Mouse (Mus musculus) megakaryocyte-erythroid progenitor cell, adult 5-6 weeks (primary cell): ENCODE measurements around the gene Tcf25. TPM values are rescaled to one million over a fixed set of nuclear protein-coding genes. Genes with fewer than 3 reads are reported as not detected.

Experiments used
- ATAC-seq: replicated peaks from 2 replicates; pipeline ENCODE4 v1.8.0; 2016; ENCODE audit warnings: mild to moderate bottlenecking, inconsistent platforms; ENCODE audit not compliant: severe bottlenecking, poor library complexity, low FRiP score, low TSS enrichment
- total RNA-seq, 2 experiments: library from RNA; stranded (forward) in 1 of 2; stranded (reverse) in 1 of 2; fragments of 200-1000, 215-1000 nt in 1 of 2; fragments of >200 nt in 1 of 2; fragmentation: Nextera tagmentation in 1 of 2; gene quantifications; 2 replicates each; pipeline ENCODE4 v1.2.3; 2014 to 2017

The Tcf25 gene
- total RNA-seq, 2 experiments from 2014 or later: 104 to 140 TPM

DNA sequence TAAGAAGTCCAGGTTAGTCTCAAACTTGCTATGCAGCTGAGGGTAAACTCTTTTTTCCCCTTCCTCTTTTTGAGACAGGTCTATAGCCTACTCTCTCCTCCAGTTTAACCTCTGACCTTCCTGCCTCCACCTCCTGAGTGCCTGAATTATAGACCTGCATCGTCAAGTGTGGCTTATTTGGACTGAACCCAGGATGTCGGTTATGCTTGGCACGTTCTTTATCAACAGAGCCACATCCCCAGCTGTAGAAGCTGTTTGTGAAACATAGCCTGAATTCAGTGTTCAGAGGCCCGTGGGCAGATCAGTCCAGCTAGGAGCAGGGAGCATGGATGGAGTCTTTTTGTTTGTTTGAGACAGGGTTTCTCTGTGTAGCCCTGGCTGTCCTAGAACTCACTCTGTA lies 78.6 kb downstream of the Tcf25 start:
- ATAC-seq: peak; percentile 62

DNA sequence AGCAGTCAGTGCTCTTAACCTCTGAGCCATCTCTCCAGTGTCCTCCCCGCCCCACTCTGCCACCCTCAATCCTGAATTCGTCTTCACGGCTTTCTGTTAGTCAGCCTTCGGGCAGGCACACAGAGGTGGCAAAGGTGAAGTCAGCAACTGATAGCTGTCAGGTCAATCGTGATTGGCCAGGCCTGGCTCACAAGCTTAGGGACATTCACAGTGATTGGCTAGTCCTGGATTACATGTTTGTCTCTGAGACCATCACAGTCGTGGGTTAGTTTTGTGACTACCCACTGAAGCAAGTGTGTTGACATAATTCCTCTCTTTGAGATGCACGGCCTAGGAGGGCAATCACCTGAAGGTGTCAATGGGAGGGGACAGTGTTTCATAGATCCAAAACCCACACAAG lies 79.7 kb downstream of the Tcf25 start:
- 0 out of 2 replicates have a peak, but pooled peaks have one; percentile 22 for ATAC-seq

Other genes starting within 250 kb of the Tcf25 start
- not detected in 2 replicates for gene Sult5a1, start 215.4 kb upstream of the Tcf25 start, total RNA-seq (2014; fragmentation: Nextera tagmentation)
- not detected in 2 replicates for gene Sult5a1, start 215.4 kb upstream of the Tcf25 start, total RNA-seq (2017)
- not detected in 2 replicates for gene Dpep1, start 187.5 kb upstream of the Tcf25 start, total RNA-seq (2014; fragmentation: Nextera tagmentation)
- not detected in 2 replicates for gene Dpep1, start 187.5 kb upstream of the Tcf25 start, total RNA-seq (2017)
- gene Chmp1a, start 161.0 kb upstream of the Tcf25 start, total RNA-seq (2014; fragmentation: Nextera tagmentation): 44.4 and 57.1 TPM in 2 replicates
- 25.8 and 34.0 TPM in 2 replicates for gene Chmp1a, start 161.0 kb upstream of the Tcf25 start, total RNA-seq (2017)
- gene Spata33, start 160.9 kb upstream of the Tcf25 start, total RNA-seq (2014; fragmentation: Nextera tagmentation): 0.59 and 1.8 TPM in 2 replicates
- gene Spata33, start 160.9 kb upstream of the Tcf25 start, total RNA-seq (2017): 0.66 and 1.1 TPM in 2 replicates
- 45.0 and 57.8 TPM in 2 replicates for gene Cdk10, start 148.9 kb upstream of the Tcf25 start, total RNA-seq (2014; fragmentation: Nextera tagmentation)
- gene Cdk10, start 148.9 kb upstream of the Tcf25 start, total RNA-seq (2017): 33.7 and 35.4 TPM in 2 replicates
- gene Spata2l, start 137.5 kb upstream of the Tcf25 start, total RNA-seq (2014; fragmentation: Nextera tagmentation): 1.8 and 1.9 TPM in 2 replicates
- gene Spata2l, start 137.5 kb upstream of the Tcf25 start, total RNA-seq (2017): 0.27 TPM in 1 of 2 replicates, not detected in the other
- 8.3 and 16.8 TPM in 2 replicates for gene Zfp276, start 119.6 kb upstream of the Tcf25 start, total RNA-seq (2014; fragmentation: Nextera tagmentation)
- 5.7 and 8.2 TPM in 2 replicates for gene Zfp276, start 119.6 kb upstream of the Tcf25 start, total RNA-seq (2017)
- gene Vps9d1, start 119.4 kb upstream of the Tcf25 start, total RNA-seq (2014; fragmentation: Nextera tagmentation): 12.1 and 17.5 TPM in 2 replicates
- gene Vps9d1, start 119.4 kb upstream of the Tcf25 start, total RNA-seq (2017): 4.6 and 6.1 TPM in 2 replicates
- 88.7 and 92.5 TPM in 2 replicates for gene Fanca, start 55.2 kb upstream of the Tcf25 start, total RNA-seq (2014; fragmentation: Nextera tagmentation)
- gene Fanca, start 55.2 kb upstream of the Tcf25 start, total RNA-seq (2017): 48.6 and 64.9 TPM in 2 replicates
- gene Spire2, start 41.0 kb upstream of the Tcf25 start, total RNA-seq (2014; fragmentation: Nextera tagmentation): 4.3 and 5.9 TPM in 2 replicates
- 5.3 and 7.0 TPM in 2 replicates for gene Spire2, start 41.0 kb upstream of the Tcf25 start, total RNA-seq (2017)
- gene Mc1r, start 33.4 kb downstream of the Tcf25 start, total RNA-seq (2014; fragmentation: Nextera tagmentation): 0.92 and 1.7 TPM in 2 replicates
- gene Mc1r, start 33.4 kb downstream of the Tcf25 start, total RNA-seq (2017): 0.91 TPM in 1 of 2 replicates, not detected in the other
- 1.0 and 1.3 TPM in 2 replicates for gene Tubb3, start 37.7 kb downstream of the Tcf25 start, total RNA-seq (2014; fragmentation: Nextera tagmentation)
- 0.19 TPM in 1 of 2 replicates, not detected in the other for gene Tubb3, start 37.7 kb downstream of the Tcf25 start, total RNA-seq (2017)
- 60.6 and 61.1 TPM in 2 replicates for gene Def8, start 49.8 kb downstream of the Tcf25 start, total RNA-seq (2014; fragmentation: Nextera tagmentation)
- 33.5 and 45.9 TPM in 2 replicates for gene Def8, start 49.8 kb downstream of the Tcf25 start, total RNA-seq (2017)
- gene Afg3l1, start 104.2 kb downstream of the Tcf25 start, total RNA-seq (2014; fragmentation: Nextera tagmentation): 36.2 and 42.0 TPM in 2 replicates
- 19.7 and 20.7 TPM in 2 replicates for gene Afg3l1, start 104.2 kb downstream of the Tcf25 start, total RNA-seq (2017)
- gene Dbndd1, start 141.7 kb downstream of the Tcf25 start, total RNA-seq (2014; fragmentation: Nextera tagmentation): not detected in 2 replicates
- gene Dbndd1, start 141.7 kb downstream of the Tcf25 start, total RNA-seq (2017): not detected in 2 replicates
- gene Gas8, start 145.1 kb downstream of the Tcf25 start, total RNA-seq (2014; fragmentation: Nextera tagmentation): 1.5 and 4.5 TPM in 2 replicates
- gene Gas8, start 145.1 kb downstream of the Tcf25 start, total RNA-seq (2017): 8.6 and 10.8 TPM in 2 replicates